Mouse (Mus musculus): ENCODE measurements around the gene Gsdma2. TPM values are rescaled to one million over a fixed set of nuclear protein-coding genes. Genes with fewer than 3 reads are reported as not detected.
"Not testable (repeated sequence)": the region's sequence is repeated elsewhere in the genome, so short reads cannot be mapped to it uniquely, and the experiment has no call there.

The Gsdma2 gene
- polyA plus RNA-seq, 1 experiment from 2014 or later, result 0.14 TPM

DNA sequence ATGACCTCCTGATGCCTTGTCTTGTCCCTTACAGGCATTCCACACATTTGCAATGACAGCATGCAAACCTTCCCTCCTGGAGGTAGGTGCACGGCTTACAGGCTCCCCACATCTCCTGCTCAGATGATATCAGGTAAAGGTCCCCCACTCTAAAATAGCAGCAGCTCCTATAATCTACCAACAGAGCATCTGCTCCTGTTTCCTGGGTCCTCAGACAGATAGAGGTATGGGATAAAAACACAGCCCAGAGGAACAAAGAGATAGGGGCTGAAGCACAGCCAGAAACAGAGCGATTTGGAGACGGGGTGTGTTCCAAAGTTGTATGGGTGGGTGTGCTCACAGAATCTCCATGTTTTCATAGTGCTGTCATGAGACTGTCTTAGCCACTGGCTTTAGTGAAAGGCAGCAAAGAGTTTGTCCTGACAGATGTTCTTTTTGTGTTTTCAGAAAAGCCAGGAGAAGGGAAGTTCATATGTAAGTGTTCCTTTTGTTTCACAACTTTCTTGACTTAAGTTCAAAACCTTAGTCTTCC, 24.8 kb downstream of the Gsdma2 start:
- Histone ChIP-seq H3K9me3 (ENCODE audit: control insufficient read depth) (no peaks in the 10 kb centered on the region), H3K27me3 (replicated peaks; ENCODE audit: control insufficient read depth, insufficient read depth, low read length) (0 out of 2 replicates have a peak, but pooled peaks cover 3% of the 10 kb centered on the region), H3K9ac (ENCODE audit: low read depth, low read length) (no peak overlapping the region), H3K4me2 (replicated peaks; ENCODE audit: low read depth) (no peak overlapping the region), H3K4me1 (replicated peaks; ENCODE audit: control insufficient read depth, insufficient read depth, low read length) (no peaks in the 10 kb centered on the region), H3K4me3 (ENCODE audit: low read depth, low read length) (no peak overlapping the region), H3K27ac (ENCODE audit: low read depth, low read length) (no peak overlapping the region), H3K36me3 (ENCODE audit: control insufficient read depth, insufficient read depth) (no peaks in the 10 kb centered on the region)
- no peak for ATAC-seq
- TF ChIP-seq CTCF (IDR thresholded peaks at IDR 0.05; ENCODE audit: low read depth), result no peak
- 67% methylated on average over 3 of the region's 3 CpGs for WGBS

GRCm38 (mm10) chr11:98671857-98672256, 25.3 kb downstream of the Gsdma2 start:
- TF ChIP-seq CTCF (IDR thresholded peaks at IDR 0.05; ENCODE audit: low read depth), result no peak
- ATAC-seq, result no peak
- H3K36me3 ChIP-seq (ENCODE audit: control insufficient read depth, insufficient read depth), result no peaks in the 10 kb centered on the region
- H3K9ac ChIP-seq (ENCODE audit: low read depth, low read length), result no peak overlapping the region
- no peak overlapping the region for H3K27ac ChIP-seq (ENCODE audit: low read depth, low read length)
- WGBS, result 49% methylated on average over 5 of the region's 5 CpGs
- 0 out of 2 replicates have a peak, but pooled peaks cover 3% of the 10 kb centered on the region for H3K27me3 ChIP-seq (replicated peaks; ENCODE audit: control insufficient read depth, insufficient read depth, low read length)
- no peaks in the 10 kb centered on the region for H3K4me1 ChIP-seq (replicated peaks; ENCODE audit: control insufficient read depth, insufficient read depth, low read length)
- no peaks in the 10 kb centered on the region for H3K9me3 ChIP-seq (ENCODE audit: control insufficient read depth)
- H3K4me3 ChIP-seq (ENCODE audit: low read depth, low read length), result no peak overlapping the region
- H3K4me2 ChIP-seq (replicated peaks; ENCODE audit: low read depth), result no peak overlapping the region

- no peak overlapping the region for H3K4me3 ChIP-seq (ENCODE audit: low read depth, low read length)
- TF ChIP-seq CTCF (IDR thresholded peaks at IDR 0.05; ENCODE audit: low read depth), result no peak
- no peak overlapping the region for H3K4me2 ChIP-seq (replicated peaks; ENCODE audit: low read depth)
- H3K36me3 ChIP-seq (ENCODE audit: control insufficient read depth, insufficient read depth), result no peaks in the 10 kb centered on the region
- H3K9ac ChIP-seq (ENCODE audit: low read depth, low read length), result no peak overlapping the region
- H3K9me3 ChIP-seq (ENCODE audit: control insufficient read depth), result no peaks in the 10 kb centered on the region
- no peak for ATAC-seq
- H3K27ac ChIP-seq (ENCODE audit: low read depth, low read length), result no peak overlapping the region
- H3K27me3 ChIP-seq (replicated peaks; ENCODE audit: control insufficient read depth, insufficient read depth, low read length), result 0 out of 2 replicates have a peak, but pooled peaks cover 1% of the 10 kb centered on the region
- H3K4me1 ChIP-seq (replicated peaks; ENCODE audit: control insufficient read depth, insufficient read depth, low read length), result no peaks in the 10 kb centered on the region
- WGBS, result 69% methylated on average over 5 of the region's 5 CpGs
Observed at GRCm38 (mm10) chr11:98672482-98672881, 25.9 kb downstream of the Gsdma2 start.

GRCm38 (mm10) chr11:98673136-98673535, 26.6 kb downstream of the Gsdma2 start:
- WGBS, result 4% methylated on average over 6 of the region's 7 CpGs
- not testable (repeated sequence) for H3K4me3 ChIP-seq (ENCODE audit: low read depth, low read length); H3K27ac ChIP-seq (ENCODE audit: low read depth, low read length); H3K36me3 ChIP-seq (ENCODE audit: control insufficient read depth, insufficient read depth); H3K9me3 ChIP-seq (ENCODE audit: control insufficient read depth); H3K9ac ChIP-seq (ENCODE audit: low read depth, low read length); H3K4me1 ChIP-seq (replicated peaks; ENCODE audit: control insufficient read depth, insufficient read depth, low read length); H3K27me3 ChIP-seq (replicated peaks; ENCODE audit: control insufficient read depth, insufficient read depth, low read length); H3K4me2 ChIP-seq (replicated peaks; ENCODE audit: low read depth)
- ATAC-seq, result peak; percentile 39; the same call in 1 of the 2 replicates
- peak; percentile 76 for TF ChIP-seq CTCF (IDR thresholded peaks at IDR 0.05; ENCODE audit: low read depth)

DNA sequence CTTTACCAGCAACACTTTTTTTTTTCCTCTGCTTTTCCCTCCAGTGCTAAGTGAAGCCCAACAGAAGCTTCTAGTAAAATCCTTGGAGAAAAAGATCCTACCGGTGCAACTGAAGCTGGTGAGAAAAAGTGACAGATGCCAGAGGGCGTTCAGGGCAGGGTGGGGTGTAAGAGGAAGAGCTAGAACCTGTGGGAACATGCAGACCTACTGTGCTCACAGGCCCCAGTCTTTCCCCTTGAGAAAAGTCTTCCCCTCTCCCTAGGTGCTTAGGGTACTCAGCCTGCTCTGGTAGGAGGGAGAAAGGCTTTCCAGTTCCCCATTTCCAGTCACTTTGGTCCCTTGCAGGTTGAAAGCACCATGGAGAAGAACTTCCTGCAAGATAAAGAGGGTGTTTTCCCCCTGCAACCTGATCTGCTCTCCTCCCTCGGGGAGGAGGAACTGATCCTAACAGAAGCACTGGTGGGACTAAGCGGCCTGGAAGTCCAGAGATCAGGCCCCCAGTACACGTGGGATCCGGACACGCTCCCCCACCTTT, 29.3 kb downstream of the Gsdma2 start:
- H3K27ac ChIP-seq (ENCODE audit: low read depth, low read length), result no peak overlapping the region
- no peak for TF ChIP-seq CTCF (IDR thresholded peaks at IDR 0.05; ENCODE audit: low read depth)
- H3K4me2 ChIP-seq (replicated peaks; ENCODE audit: low read depth), result no peak overlapping the region
- no peaks in the 10 kb centered on the region for H3K36me3 ChIP-seq (ENCODE audit: control insufficient read depth, insufficient read depth)
- H3K4me1 ChIP-seq (replicated peaks; ENCODE audit: control insufficient read depth, insufficient read depth, low read length), result no peaks in the 10 kb centered on the region
- WGBS, result 38% methylated on average over 7 of the region's 7 CpGs
- H3K9me3 ChIP-seq (ENCODE audit: control insufficient read depth), result no peaks in the 10 kb centered on the region
- no peak for ATAC-seq
- H3K9ac ChIP-seq (ENCODE audit: low read depth, low read length), result no peak overlapping the region
- H3K27me3 ChIP-seq (replicated peaks; ENCODE audit: control insufficient read depth, insufficient read depth, low read length), result no peaks in the 10 kb centered on the region
- H3K4me3 ChIP-seq (ENCODE audit: low read depth, low read length), result no peak overlapping the region

GRCm38 (mm10) chr11:98680023-98680422, 33.5 kb downstream of the Gsdma2 start:
- Histone ChIP-seq H3K27ac (ENCODE audit: low read depth, low read length) (no peak overlapping the region), H3K36me3 (ENCODE audit: control insufficient read depth, insufficient read depth) (no peaks in the 10 kb centered on the region), H3K9me3 (ENCODE audit: control insufficient read depth) (no peaks in the 10 kb centered on the region), H3K4me1 (replicated peaks; ENCODE audit: control insufficient read depth, insufficient read depth, low read length) (no peaks in the 10 kb centered on the region), H3K9ac (ENCODE audit: low read depth, low read length) (no peak overlapping the region), H3K27me3 (replicated peaks; ENCODE audit: control insufficient read depth, insufficient read depth, low read length) (no peaks in the 10 kb centered on the region), H3K4me3 (ENCODE audit: low read depth, low read length) (no peak overlapping the region), H3K4me2 (replicated peaks; ENCODE audit: low read depth) (no peak overlapping the region)
- 82% methylated on average over 1 of the region's 1 CpGs for WGBS
- peak; percentile 55 for TF ChIP-seq CTCF (IDR thresholded peaks at IDR 0.05; ENCODE audit: low read depth)
- ATAC-seq, result no peak

DNA sequence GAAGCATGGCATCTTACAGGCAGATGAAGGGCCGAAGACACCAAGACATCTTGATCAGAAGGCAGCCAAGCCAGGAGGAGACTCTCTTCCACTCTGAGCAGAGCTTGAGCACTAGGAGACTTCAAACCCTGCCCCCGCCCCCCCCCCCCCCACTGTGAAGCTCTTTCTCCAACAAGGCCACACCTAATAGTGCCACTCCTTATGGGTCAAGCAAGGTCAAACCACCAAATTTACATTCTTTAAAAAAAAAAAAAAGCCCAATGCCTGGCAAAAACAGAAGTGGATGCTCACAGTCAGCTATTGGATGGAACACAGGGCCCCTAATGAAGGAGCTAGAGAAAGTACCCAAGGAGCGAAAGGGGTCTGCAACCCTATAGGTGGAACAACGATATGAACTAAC, 34.0 kb downstream of the Gsdma2 start:
- not testable (repeated sequence) for ATAC-seq
- 85% methylated on average over 4 of the region's 4 CpGs for WGBS

More for the DNA sequence above, 34.0 kb downstream of the Gsdma2 start:
- H3K27ac ChIP-seq (ENCODE audit: low read depth, low read length); H3K4me3 ChIP-seq (ENCODE audit: low read depth, low read length); H3K36me3 ChIP-seq (ENCODE audit: control insufficient read depth, insufficient read depth); H3K4me2 ChIP-seq (replicated peaks; ENCODE audit: low read depth); H3K27me3 ChIP-seq (replicated peaks; ENCODE audit: control insufficient read depth, insufficient read depth, low read length); H3K9ac ChIP-seq (ENCODE audit: low read depth, low read length); H3K4me1 ChIP-seq (replicated peaks; ENCODE audit: control insufficient read depth, insufficient read depth, low read length); H3K9me3 ChIP-seq (ENCODE audit: control insufficient read depth): not testable (repeated sequence)
